Mouse (Mus musculus): Measurements from ENCODE around the gene Prune2.

GRCm38 (mm10) chr19:16959051-16959450, 3.1 kb downstream of the Prune2 start:
- no peak for TF ChIP-seq CTCF (IDR thresholded peaks at IDR 0.05; ENCODE audit: extremely low read depth, insufficient read depth, insufficient read length, insufficient replicate concordance)
- TF ChIP-seq POLR2A (IDR thresholded peaks at IDR 0.05; ENCODE audit: low read depth, low read length): no peak

Measured in spleen, adult 2 months (tissue).